Mouse (Mus musculus) olfactory bulb, adult 2 months (tissue): Measurements from ENCODE around the gene Gemin7.

Experiments
- CTCF ChIP-seq: fragments of 200-500 bp; IDR thresholded peaks from 2 replicates; pipeline ENCODE4 v1.5.1; 2012; ENCODE audit warnings: low read depth, mild to moderate bottlenecking, low read length, moderate library complexity; ENCODE audit not compliant: insufficient read depth
- POLR2A ChIP-seq: fragments of 200-500 bp; IDR thresholded peaks from 2 replicates; pipeline ENCODE4 v1.6.1; 2012; ENCODE audit warnings: mild to moderate bottlenecking, low read depth, low read length, moderate library complexity; ENCODE audit not compliant: insufficient read depth

DNA sequence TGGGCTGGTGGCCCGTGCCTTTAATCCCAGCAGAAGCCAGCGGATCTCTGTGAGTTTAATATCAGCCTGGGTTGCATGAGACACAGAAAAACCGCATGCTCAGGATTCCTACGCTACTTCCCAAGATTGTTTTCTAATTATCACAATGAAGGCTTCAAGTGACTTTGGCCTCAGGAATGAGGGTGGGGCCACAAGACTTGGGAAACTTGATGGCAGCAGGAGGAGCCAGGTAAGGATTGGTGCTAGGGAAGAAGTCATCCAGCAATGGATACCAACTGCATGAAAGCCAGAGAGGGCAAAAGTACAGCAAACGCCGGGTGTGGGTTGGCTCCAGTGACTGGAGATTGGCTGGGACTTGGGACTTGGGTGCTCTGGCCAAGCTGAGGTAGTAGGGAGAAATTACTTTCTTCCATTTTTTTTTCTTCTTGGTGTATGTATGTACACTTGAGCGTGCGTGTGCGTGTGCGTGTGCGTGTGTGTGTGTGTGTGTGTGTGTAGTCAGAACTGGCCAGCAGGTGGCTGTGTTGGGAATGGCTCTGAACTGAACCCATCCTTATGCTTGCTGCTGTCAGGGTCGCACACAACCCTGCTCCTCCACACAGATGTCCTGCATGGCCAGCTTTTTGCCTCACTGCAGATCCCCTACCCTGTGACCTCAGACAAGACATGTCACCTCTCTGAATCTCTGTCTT is 32.4 kb upstream of the Gemin7 start:
- no peak for TF ChIP-seq CTCF
- TF ChIP-seq POLR2A: no peak
